Mouse (Mus musculus) layer of hippocampus, adult 11-12 months (tissue): ENCODE results near the gene Wdr19.
"Not testable (repeated sequence)": the region's sequence is repeated elsewhere in the genome, so short reads cannot be mapped to it uniquely, and the experiment has no call there.

Experiments
- DNase-seq: peaks from one replicate; pipeline ENCODE4 v3.0.0; 2022; ENCODE audit warnings: low spot score

Gene Wdr19

DNA sequence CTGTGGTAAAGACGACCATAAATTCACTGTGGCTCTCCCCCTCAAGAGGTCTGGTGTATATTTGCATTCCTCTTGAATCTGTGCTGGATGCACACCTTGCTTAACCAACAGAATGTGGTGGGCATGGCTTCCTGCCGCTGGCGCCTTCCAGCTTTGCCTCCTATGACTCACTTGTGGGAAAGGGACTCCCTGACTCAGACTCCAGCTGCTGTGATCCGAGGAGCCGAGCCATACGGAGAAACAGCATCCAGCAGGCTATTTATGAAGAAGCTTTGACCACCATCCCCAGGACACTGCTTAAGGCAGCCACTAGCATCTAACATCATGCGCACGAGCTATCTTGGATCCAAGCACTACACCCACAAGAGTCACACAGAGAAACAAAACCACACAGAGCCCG, 5.1 kb upstream of the Wdr19 start:
- DNase-seq = no peak

DNA sequence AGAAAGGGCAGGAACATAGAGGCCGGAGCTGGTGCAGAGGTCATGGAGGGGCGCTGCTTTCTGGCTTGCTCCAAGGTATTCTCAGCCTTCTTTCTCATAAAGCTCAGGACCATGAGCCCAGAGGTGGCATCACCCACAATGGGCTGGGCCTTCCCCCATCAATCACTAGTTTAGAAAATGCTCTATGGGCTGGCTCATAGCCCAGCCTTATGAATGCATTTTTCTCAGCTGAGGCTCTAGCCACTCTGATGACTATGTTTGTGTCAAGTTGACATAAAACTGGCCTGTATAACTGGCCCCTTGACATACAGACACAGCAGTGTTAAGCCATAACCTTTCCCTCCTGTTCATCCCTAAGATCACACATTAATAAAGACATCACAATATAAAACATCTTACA, 5.2 kb downstream of the Wdr19 start:
- no peak for DNase-seq

DNA sequence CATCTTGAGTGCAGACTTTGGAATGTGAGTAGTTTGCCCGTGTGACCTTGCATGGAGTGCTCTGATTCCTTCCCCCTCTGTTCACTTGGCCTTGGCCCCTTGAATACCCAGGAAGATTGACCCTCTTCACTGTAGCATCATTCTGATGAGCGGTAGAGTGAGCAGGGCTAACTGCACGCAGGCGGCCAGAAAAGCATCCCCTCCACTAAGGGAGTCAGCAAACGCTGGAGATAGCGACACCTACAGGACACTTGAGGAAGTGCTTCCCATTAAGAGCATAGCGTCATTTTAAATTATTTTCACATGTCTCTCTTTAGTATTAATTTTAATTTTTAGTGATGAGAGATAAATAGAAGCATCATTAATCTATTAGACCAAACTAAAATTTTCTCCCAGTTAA, 13.8 kb downstream of the Wdr19 start:
- no peak for DNase-seq

DNA sequence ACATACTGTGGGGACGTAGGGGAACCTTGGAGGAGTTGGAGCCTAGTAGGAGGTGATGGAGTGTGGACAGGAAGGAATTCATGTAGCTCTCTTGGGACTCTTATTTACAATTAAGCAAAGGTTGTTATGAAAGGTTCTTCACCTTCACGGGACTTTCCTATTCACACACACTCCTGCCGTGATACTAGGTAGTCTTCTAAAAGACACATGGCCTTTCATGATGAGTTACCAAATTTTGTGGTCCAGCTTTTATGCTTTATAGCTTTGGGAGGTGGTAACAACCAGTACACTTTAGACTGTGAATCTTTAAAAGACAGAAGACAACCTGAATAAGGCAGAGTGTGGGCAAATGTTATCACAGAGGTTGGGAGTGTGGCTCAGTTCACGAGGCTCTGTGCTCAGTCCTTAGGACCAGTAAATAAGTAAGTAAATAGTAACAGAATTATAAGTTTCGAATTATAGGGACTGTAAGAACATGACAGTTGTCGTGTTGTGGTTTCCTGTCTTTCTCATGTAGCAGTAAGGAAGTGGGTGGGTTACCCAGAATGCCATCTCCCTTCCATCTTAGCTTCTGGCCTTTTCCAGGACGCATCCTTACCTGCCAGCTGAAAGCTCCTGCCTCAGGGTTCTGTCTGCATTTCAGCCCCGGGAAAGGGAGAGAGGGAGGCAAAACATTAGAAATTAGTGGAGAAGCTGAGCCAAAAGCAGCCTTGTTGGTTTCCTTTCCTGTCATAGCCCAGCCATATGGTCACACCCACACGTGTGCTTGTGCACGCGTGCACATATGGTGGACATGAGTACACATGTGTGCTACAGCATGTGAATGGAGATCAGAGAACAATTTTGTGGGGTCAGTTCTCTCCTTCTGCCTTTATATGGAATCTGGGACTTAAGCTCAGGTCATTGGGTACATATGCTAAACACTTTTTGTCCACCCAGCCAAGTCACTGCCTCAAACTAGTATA, 18.1 kb downstream of the Wdr19 start:
- DNase-seq = peak; percentile 55

DNA sequence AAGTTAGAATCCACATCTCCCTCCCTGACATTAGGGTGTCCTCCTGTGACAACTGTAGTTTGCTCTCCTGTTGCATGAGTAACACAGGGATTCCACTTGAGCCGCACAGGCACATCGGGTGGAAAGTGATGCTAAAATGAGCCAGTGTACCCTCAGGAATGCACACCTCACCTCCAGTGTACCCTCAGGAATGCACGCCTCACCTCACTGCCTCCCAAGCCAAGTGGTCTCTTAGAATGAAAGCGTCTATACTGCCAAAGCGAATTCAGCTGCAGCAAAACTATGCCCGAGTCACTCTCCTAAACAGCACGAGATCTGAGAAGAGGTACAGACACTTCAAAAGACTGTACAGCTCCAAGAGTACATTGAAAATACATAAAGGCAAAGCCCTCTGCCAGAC, 21.5 kb downstream of the Wdr19 start:
- no peak for DNase-seq

DNA sequence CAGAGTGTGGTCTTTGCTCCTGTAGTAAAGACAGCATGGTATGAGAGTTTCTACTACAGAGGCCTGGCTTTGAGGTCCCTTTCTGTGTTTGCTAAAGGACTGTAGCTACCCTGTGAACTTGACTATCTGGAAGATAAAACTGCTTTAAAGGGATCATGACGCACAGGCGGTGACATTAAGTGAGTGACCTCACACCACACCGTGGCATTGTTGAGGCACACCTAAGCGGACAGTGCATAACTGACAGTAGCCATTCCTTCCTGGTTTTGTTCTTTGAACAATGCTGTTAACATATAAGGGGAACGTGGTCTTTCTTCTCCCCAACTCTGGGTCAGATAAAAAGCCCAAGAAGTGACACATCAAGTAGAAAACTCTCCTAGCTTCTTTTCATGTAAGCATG, 24.6 kb downstream of the Wdr19 start:
- DNase-seq = no peak

DNA sequence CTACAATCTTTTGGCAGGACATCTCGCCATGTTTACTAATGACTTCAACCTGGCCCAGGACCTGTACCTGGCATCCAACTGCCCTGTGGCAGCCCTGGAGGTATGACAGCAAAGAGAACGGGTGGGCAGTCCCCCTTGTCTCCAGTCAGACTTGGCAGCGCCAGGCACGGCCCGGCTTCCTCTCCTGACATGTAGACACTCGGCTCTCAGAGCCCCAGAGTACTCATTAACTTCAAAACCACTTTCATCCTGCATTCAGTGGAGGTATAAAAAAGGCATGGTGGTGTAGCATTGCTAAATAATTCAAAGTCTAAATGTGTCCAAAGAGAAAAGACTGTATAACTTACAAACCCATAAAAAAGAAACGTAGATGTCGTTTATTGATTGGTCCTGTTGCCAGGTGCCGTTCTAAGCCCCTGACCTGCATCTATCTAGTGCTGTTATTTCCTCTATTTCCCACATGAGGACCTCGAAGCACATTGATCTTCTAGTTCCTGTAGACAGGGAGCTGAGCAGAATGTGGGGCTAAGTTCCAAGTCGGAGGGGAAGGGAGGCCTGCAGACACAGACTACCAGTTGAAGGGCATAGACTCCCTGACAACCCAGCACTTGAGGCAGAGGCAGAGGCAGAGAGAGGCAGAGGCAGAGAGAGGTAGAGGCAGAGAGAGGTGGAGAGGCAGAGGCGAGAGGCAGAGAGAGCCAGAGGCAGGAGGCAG, 31.9 kb downstream of the Wdr19 start:
- no peak for DNase-seq

DNA sequence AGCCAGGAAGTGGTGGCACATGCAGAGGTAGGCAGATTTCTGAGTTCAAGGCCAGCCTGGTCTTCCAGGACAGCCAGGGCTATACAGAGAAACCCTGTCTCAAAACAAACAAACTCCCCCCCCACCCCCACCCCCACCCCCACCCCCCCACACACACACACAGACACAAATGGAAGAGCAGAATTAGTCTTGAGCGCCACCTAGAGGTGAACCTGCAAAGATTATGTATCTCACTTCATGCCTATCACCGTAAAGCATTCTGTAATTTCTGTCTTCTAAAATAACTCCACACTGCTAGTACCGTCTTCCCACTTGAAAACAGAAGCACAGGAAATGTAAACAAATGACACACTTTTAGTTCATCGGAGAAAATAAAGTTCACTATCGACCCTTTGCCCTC, 43.2 kb downstream of the Wdr19 start:
- no peak for DNase-seq

DNA sequence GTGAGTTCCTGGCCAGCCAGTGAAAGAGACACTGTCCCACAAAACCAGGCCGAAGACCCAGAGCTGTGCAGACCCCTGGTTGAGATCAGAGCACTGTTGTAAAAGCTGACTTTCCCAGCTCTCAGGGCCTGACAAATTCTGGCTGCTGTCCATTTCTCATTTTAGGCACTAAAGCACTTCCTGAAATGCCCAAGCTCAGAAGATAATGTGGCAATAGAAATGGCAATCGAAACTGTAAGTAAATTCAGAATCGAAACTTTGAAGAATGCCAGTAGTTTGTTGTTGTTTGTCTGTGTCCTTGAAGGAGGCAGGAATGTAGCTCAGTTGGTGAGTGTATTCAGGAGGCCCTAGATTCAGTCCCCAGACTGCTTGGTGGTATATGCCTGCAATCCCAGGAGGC, 47.8 kb downstream of the Wdr19 start:
- no peak for DNase-seq

DNA sequence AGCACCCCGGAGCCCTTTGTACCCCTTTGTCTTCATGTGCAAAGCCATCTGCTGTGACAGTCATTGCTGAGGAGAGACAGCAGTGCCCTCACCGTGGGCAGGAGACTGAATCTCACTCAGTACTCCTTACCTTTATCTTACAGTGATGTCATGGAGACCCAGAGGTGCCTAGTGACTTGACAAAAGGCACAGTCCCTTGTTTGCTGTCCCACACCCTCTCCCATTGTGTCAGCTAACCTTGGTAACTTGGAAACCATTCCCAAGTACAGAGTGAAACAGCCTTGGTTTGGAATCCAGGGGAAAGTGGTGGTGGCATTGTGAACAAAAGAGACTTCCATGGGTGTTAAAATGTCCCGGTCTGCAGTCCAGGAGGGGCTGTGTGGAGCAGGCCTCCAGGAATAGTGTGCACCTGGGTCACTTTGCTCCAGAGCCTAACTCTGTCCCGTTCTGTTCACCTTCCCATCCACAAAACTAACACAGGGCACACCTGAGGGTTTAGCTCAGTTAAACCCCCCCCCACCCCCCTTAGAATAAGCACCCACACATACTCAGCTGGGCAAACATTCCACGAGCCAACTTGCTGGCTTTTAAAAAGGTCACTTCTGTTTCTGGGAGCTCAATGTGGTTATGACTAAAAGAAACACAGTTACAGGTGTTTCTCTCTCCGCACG, 50.8 kb downstream of the Wdr19 start:
- no peak for DNase-seq

DNA sequence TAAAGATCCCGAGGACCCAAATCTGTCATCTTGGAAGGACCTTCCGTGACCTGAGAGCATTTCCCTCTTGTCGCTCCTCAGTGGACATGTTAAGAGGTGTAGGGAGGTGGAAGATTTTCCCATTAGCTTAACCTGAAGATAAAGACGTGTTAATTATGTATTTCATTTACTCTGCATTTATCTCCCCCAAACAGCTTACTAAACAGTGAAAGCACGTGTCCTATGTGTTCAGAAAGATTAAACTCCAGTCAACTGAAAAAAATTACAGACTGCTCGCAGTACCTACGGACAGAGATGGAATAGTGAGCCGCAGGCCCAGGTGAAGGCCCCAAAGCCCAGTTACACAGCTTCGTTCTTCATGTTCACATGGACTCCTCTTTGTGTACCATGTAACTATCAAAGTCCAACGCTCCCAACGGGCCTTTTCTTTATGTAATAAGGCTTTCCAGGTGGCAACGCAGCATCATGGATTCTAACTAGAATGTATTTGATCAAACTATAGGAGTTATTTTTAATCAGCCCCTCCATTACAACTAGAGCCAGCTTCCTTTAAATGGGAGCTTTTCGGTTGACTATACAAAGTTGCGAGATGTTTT, 58.5 kb downstream of the Wdr19 start:
- DNase-seq = no peak

DNA sequence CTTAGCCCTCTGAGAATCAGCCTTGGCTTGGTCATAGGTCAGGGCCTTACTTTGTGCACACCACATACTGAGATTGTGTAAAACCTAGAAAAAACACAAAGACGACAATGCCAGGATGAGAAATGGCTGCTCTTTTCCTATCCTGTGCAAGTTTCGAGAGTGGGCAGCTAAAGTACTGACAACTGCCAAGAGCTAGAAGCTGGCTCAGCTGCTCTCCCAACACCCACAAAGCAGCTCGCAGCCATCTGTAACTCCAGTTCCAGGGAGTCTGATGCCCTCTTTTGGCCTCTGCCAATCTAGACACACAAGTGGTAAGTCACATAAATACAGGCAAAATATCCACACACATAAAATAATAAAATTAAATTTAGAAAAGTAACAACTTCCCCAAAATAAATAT, 74.5 kb downstream of the Wdr19 start:
- peak; percentile 45 for DNase-seq

DNA sequence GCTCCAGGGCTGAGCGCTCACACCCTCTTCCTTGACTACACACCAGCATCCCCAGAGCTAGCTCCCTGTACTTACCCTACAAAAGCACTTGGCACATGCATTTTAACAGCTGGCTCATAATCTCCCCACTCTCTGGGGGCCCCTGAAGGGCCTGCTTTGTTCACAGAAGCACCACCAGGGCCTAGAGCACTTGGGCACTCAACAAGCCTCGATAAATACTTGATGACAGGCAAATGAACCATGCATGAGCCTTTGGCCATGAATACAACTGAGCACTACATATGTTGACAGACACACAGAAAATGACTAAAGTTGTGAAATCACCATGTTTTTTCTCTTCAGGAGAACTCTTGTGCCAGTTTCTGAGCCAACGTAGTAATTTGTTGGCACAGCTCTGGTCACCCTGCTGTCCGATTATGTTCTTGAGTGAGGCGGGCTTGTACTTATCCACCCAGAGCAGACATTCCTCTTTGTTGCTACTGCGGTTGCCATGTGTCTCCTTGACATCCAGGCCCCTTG, 79.7 kb downstream of the Wdr19 start:
- no peak for DNase-seq

DNA sequence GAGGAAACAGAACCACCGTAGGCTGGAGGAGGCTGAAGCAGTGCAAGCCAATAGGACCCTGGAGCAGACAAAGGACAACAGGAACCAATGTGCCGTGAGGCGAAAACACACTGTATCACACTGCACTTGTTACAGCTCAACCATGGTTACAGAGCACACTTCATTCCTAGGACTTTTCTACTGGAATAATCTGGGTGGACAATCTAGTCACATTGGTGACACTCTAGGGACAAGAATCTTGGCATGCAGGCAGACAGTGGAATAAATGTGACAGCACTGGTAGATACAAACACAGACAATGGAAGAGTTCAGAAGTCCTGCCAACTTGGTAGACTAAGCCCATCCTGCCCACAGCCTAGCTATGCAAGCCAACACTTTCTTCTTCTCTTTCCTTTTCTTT, 81.7 kb downstream of the Wdr19 start:
- no peak for DNase-seq

DNA sequence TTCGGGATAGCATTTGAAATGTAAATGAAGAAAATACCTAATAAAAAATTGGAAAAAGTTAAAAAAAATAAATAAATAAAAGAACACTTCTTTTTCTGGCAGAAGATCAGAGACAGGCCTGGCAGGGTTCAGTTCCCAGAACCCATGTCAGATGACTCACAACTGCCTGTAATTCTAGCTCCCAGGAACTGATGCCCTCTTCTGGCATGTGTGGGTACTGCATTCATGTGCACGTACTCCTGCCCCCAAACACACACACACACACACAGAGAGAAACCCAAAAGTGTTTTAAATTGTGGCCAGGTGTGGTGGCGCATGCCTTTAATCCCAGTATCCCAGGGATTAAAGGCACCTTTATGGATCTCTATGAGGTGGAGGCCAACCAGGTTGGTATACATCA, 84.7 kb downstream of the Wdr19 start:
- no peak for DNase-seq

DNA sequence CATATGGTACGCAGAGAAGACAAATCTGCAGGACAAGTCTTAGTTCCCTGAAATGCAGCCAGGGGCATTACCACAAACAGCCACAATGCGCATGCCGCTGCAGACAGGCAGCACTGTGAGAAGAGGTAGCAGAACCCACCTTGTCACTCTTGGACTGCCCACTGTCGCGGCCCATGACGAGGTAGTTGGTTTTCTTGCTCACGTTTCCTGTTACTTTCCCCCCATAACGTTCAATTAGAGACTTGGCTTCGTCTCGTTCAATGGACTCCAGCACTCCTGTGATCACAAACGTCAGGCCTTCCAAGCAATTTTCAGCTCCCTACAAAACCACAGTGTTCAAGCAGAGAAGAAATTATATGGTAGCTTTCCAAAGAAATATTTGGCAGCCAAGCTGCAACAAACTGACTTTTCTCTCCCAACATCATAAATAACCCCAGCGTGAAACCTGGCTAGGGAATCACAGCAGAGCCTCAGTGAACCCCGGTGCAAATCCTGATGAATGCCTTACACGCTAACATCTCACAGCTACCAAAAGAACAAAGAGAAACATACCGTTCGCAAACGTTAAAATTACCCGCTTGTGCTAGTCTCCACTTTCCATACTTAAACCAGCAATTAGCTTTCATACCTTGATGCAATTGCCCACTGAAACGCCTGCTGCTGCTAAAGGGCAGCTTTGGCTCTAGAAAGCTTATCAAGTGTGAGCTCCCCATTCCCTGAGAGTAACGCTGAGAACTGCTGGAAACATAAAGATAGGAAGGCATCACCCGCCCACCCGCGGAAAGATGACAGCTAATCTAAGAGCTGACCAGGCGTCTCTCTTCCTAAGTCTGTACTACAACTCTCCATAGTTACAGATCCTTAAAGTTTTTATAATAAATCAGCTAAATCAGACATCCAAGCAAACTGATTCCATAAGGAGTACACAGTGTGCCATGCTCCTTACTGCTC, 88.5 kb downstream of the Wdr19 start:
- DNase-seq = no peak

DNA sequence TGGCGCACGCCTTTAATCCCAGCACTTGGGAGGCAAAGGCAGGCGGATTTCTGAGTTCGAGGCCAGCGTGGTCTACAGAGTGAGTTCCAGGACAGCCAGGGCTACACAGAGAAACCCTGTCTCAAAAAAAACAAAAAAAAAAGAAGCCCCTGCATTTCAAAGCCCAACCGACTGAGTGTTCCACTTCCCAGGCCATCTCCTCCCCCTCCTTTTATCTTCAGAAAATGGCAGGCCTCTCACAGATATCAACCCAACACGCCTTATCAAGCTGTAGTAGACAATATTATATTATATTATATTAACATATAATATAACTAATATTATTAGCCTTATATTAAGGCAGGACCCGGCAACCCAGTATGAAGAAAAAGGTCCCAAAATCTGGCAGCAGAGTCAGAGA, 89.5 kb downstream of the Wdr19 start:
- not testable (repeated sequence) for DNase-seq

DNA sequence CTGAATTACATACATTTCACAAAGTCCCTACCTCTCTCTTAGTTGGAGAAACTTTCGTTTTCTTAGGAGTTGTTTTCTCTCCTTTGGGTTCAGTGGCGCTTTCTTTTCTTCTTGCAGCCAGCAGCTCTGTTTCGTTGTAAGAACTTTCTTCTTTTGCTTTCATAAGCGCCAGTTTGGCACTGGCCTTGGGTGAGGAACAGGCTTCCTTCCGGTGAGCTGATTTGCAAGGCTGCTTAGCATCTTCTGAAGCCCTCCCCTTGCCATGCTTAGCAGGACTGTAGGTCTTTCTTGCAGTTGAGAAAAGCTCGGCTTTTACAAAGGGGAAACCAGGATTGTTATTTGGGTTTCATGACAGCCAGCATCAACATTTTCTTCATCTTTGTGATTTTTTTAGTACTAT, 94.1 kb downstream of the Wdr19 start:
- no peak for DNase-seq

DNA sequence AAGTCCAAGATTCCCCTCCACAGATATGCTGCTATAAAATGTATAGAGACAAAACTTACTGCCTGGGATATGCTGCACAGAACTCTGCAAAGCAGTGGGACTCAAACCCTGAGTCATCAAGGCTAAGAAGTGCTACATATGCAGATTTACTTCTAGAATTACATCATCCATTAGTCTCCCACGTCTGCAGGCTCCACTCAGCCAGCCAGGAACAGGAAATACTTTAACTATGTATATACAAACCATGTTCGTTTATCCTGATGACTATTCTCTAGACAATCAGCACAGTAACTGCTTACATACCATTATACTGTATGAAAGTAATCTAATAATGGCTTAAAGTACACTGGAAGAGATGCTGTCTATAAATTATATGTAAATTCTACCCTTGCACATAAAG, 94.8 kb downstream of the Wdr19 start:
- DNase-seq = no peak

DNA sequence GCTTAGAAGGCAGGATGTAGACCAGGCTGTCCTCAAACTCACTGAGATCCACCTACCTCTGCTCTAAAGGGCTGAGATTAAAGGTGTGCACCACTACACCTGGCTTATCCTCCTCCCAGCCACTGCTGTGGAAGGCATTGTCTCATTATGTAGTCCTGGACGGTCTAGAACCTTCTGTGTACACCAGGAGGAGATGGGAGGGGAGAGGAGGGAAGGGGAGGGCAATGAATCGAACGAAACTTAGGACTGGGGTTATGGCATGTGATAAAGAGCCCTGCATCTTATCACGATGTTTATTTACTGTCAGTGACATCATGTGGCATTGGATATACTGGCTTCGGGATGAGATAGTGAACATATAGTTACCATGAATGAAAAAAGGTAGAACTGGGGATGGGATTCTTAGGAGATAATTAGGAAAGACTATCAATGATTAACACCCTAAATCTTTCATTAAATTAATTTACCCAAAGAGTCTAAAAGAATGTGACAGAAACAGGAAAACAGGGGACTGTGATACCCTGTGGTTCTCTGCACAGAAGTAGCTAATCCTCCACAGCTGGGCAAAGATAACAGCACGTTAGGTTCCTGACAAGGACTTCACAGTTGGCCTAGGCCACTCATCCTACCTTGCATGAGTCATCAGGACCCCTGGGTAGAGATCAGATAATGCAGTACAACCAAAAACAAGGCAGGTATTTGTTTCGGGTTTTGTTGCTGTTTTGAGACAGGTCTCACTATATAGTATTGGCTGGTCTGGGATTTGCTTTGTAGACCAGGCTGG, 98.9 kb downstream of the Wdr19 start:
- DNase-seq = no peak
